Mouse (Mus musculus): ENCODE data around the gene Znrd1. TPM values are rescaled to one million over a fixed set of nuclear protein-coding genes. Genes with fewer than 3 reads are reported as not detected.

The Znrd1 gene
- polyA plus RNA-seq, 1 experiment from 2014 or later: 55.6 TPM

- no peaks in the 10 kb centered on the region for H3K4me1 ChIP-seq (replicated peaks)
- peak within 1 kb of the TSS; percentile 32 for H3K4me2 ChIP-seq
- no peaks in the 10 kb centered on the region for H3K9me3 ChIP-seq
- H3K27ac ChIP-seq (replicated peaks): no peak within 1 kb of the TSS
- peaks cover 23% of the 10 kb centered on the region for H3K27me3 ChIP-seq
- no peak within 1 kb of the TSS for H3K9ac ChIP-seq
- H3K36me3 ChIP-seq: no peaks in the 10 kb centered on the region
- WGBS: 33% methylated on average over 5 of the region's 5 CpGs
- H3K4me3 ChIP-seq: peak within 1 kb of the TSS; percentile 12
- no peak for ATAC-seq (ENCODE audit: low FRiP score, low read depth)
Observed at GRCm38 (mm10) chr17:36989437-36989836, 31.1 kb upstream of the Znrd1 start, which contains the start of gene H2-M5. Gene H2-M5 (minus strand): TSS chr17:36989537.

GRCm38 (mm10) chr17:36988475-36988874 lies 30.1 kb upstream of the Znrd1 start:
- ATAC-seq (ENCODE audit: low FRiP score, low read depth): no peak; the same call in 1 of the 2 replicates
- WGBS: 8% methylated on average over 24 of the region's 24 CpGs
- peak overlapping the region; percentile 12 for H3K4me3 ChIP-seq

GRCm38 (mm10) chr17:36982253-36983155 lies 24.1 kb upstream of the Znrd1 start:
- Histone ChIP-seq H3K9ac (no peak overlapping the region), H3K27ac (replicated peaks) (no peak overlapping the region), H3K4me2 (no peak overlapping the region), H3K27me3 (peaks cover 2% of the 10 kb centered on the region), H3K9me3 (no peaks in the 10 kb centered on the region), H3K4me3 (no peak overlapping the region), H3K36me3 (no peaks in the 10 kb centered on the region), H3K4me1 (replicated peaks) (no peaks in the 10 kb centered on the region)
- ATAC-seq (ENCODE audit: low FRiP score, low read depth): no peak
- 50% methylated on average over 5 of the region's 5 CpGs for WGBS

More at GRCm38 (mm10) chr17:36988475-36988874, 30.1 kb upstream of the Znrd1 start:
- peaks cover 23% of the 10 kb centered on the region for H3K27me3 ChIP-seq
- no peak overlapping the region for H3K27ac ChIP-seq (replicated peaks)
- H3K4me1 ChIP-seq (replicated peaks): no peaks in the 10 kb centered on the region
- peak overlapping the region; percentile 32 for H3K4me2 ChIP-seq
- no peaks in the 10 kb centered on the region for H3K9me3 ChIP-seq
- no peak overlapping the region for H3K9ac ChIP-seq
- H3K36me3 ChIP-seq: no peaks in the 10 kb centered on the region

GRCm38 (mm10) chr17:36981845-36982244 lies 23.5 kb upstream of the Znrd1 start:
- Histone ChIP-seq H3K4me1 (replicated peaks) (no peaks in the 10 kb centered on the region), H3K27ac (replicated peaks) (no peak overlapping the region), H3K9me3 (no peaks in the 10 kb centered on the region), H3K4me3 (no peak overlapping the region), H3K4me2 (no peak overlapping the region), H3K27me3 (no peaks in the 10 kb centered on the region), H3K9ac (no peak overlapping the region), H3K36me3 (no peaks in the 10 kb centered on the region)
- no peak for ATAC-seq (ENCODE audit: low FRiP score, low read depth)
- 14% methylated on average over 4 of the region's 4 CpGs for WGBS

- H3K9me3 ChIP-seq: no peaks in the 10 kb centered on the region
- no peak within 1 kb of the TSS for H3K4me3 ChIP-seq
- no peaks in the 10 kb centered on the region for H3K4me1 ChIP-seq (replicated peaks)
- H3K4me2 ChIP-seq: 0 out of 2 replicates have a peak within 1 kb of the TSS, but pooled peaks have one; percentile 9
- no peak within 1 kb of the TSS for H3K27ac ChIP-seq (replicated peaks)
- ATAC-seq (ENCODE audit: low FRiP score, low read depth): no peak
- H3K27me3 ChIP-seq: no peaks in the 10 kb centered on the region
- H3K36me3 ChIP-seq: no peaks in the 10 kb centered on the region
- 18% methylated on average over 18 of the region's 18 CpGs for WGBS
- no peak within 1 kb of the TSS for H3K9ac ChIP-seq
Observed at GRCm38 (mm10) chr17:36981221-36981813, 23.0 kb upstream of the Znrd1 start, which contains the start of gene 2410137M14Rik. Gene 2410137M14Rik (minus strand): TSS chr17:36981237.

- no peak overlapping the region for H3K9ac ChIP-seq
- WGBS: 81% methylated on average over 8 of the region's 8 CpGs
Observed at GRCm38 (mm10) chr17:36973271-36973787, 15.0 kb upstream of the Znrd1 start.

GRCm38 (mm10) chr17:36972791-36973190 lies 14.4 kb upstream of the Znrd1 start:
- Histone ChIP-seq H3K9me3 (no peaks in the 10 kb centered on the region), H3K4me2 (no peak overlapping the region), H3K27me3 (no peaks in the 10 kb centered on the region), H3K9ac (no peak overlapping the region), H3K27ac (replicated peaks) (no peak overlapping the region), H3K4me3 (no peak overlapping the region), H3K4me1 (replicated peaks) (no peaks in the 10 kb centered on the region), H3K36me3 (no peaks in the 10 kb centered on the region)
- no peak for ATAC-seq (ENCODE audit: low FRiP score, low read depth)
- WGBS: 87% methylated on average over 3 of the region's 3 CpGs

More at GRCm38 (mm10) chr17:36973271-36973787, 15.0 kb upstream of the Znrd1 start:
- Histone ChIP-seq H3K9me3 (no peaks in the 10 kb centered on the region), H3K36me3 (no peaks in the 10 kb centered on the region), H3K4me2 (no peak overlapping the region), H3K4me1 (replicated peaks) (no peaks in the 10 kb centered on the region), H3K27me3 (no peaks in the 10 kb centered on the region), H3K4me3 (no peak overlapping the region), H3K27ac (replicated peaks) (no peak overlapping the region)
- ATAC-seq (ENCODE audit: low FRiP score, low read depth): no peak

GRCm38 (mm10) chr17:36971172-36971850 lies 13.0 kb upstream of the Znrd1 start:
- 89% methylated on average over 6 of the region's 6 CpGs for WGBS
- H3K36me3 ChIP-seq: no peaks in the 10 kb centered on the region
- H3K9ac ChIP-seq: no peak overlapping the region
- no peaks in the 10 kb centered on the region for H3K4me1 ChIP-seq (replicated peaks)
- ATAC-seq (ENCODE audit: low FRiP score, low read depth): no peak
- H3K9me3 ChIP-seq: no peaks in the 10 kb centered on the region
- no peak overlapping the region for H3K4me2 ChIP-seq
- no peaks in the 10 kb centered on the region for H3K27me3 ChIP-seq
- no peak overlapping the region for H3K27ac ChIP-seq (replicated peaks)
- H3K4me3 ChIP-seq: no peak overlapping the region

GRCm38 (mm10) chr17:36970316-36970890 lies 12.0 kb upstream of the Znrd1 start:
- WGBS: 89% methylated on average over 14 of the region's 14 CpGs
- Histone ChIP-seq H3K4me1 (replicated peaks) (no peaks in the 10 kb centered on the region), H3K4me2 (no peak overlapping the region), H3K9ac (no peak overlapping the region), H3K27ac (replicated peaks) (no peak overlapping the region), H3K9me3 (no peaks in the 10 kb centered on the region), H3K27me3 (no peaks in the 10 kb centered on the region), H3K4me3 (no peak overlapping the region), H3K36me3 (no peaks in the 10 kb centered on the region)
- no peak for ATAC-seq (ENCODE audit: low FRiP score, low read depth)

- Histone ChIP-seq H3K9me3 (no peaks in the 10 kb centered on the region), H3K36me3 (no peaks in the 10 kb centered on the region), H3K9ac (no peak overlapping the region), H3K4me3 (no peak overlapping the region), H3K27me3 (no peaks in the 10 kb centered on the region), H3K4me1 (replicated peaks) (no peaks in the 10 kb centered on the region), H3K4me2 (no peak overlapping the region), H3K27ac (replicated peaks) (no peak overlapping the region)
- ATAC-seq (ENCODE audit: low FRiP score, low read depth): no peak
- 91% methylated on average over 1 of the region's 1 CpGs for WGBS
Observed at GRCm38 (mm10) chr17:36966875-36967274, 8.5 kb upstream of the Znrd1 start.

- H3K4me2 ChIP-seq: no peak overlapping the region
- no peaks in the 10 kb centered on the region for H3K27me3 ChIP-seq
- no peak overlapping the region for H3K27ac ChIP-seq (replicated peaks)
- 0 out of 2 replicates have a peak, but pooled peaks cover 5% of the 10 kb centered on the region for H3K36me3 ChIP-seq
- ATAC-seq (ENCODE audit: low FRiP score, low read depth): no peak
- peaks cover 23% of the 10 kb centered on the region for H3K4me1 ChIP-seq (replicated peaks)
- H3K9ac ChIP-seq: no peak overlapping the region
- no peaks in the 10 kb centered on the region for H3K9me3 ChIP-seq
- WGBS: 72% methylated on average over 1 of the region's 1 CpGs
- H3K4me3 ChIP-seq: no peak overlapping the region
Observed at GRCm38 (mm10) chr17:36961125-36961524, 2.8 kb upstream of the Znrd1 start.

Data from hindbrain, embryonic 15.5 days (tissue).